Mouse (Mus musculus) layer of hippocampus, adult 2 months (tissue): ENCODE results near the gene Shroom4. TPM values are rescaled to one million over a fixed set of nuclear protein-coding genes. Genes with fewer than 3 reads are reported as not detected.

Source experiments
- DNase-seq, 2 experiments: peaks; one replicate each; pipeline ENCODE4 v3.0.0; 2022; ENCODE audit warnings: low spot score in 2 of 2
- H3K27ac ChIP-seq: fragments of 200-600 bp; 2 replicates; pipeline ENCODE4 v1.8.1; 2022
- H3K4me3 ChIP-seq: fragments of 200-600 bp; 2 replicates; pipeline ENCODE4 v1.8.1; 2022; ENCODE audit warnings: mild to moderate bottlenecking
- CTCF ChIP-seq: fragments of 200-600 bp; conservative IDR thresholded peaks from 2 replicates; pipeline ENCODE4 v1.8.1; 2022; ENCODE audit warnings: antibody characterized with exemption, mild to moderate bottlenecking, moderate library complexity
- total RNA-seq, 2 experiments: library from RNA; stranded (reverse); gene quantifications; 2 replicates each; pipeline ENCODE4 v1.2.3; 2021

Gene Shroom4
- total RNA-seq, 2 experiments from 2014 or later: 4.5 to 5.3 TPM

DNA sequence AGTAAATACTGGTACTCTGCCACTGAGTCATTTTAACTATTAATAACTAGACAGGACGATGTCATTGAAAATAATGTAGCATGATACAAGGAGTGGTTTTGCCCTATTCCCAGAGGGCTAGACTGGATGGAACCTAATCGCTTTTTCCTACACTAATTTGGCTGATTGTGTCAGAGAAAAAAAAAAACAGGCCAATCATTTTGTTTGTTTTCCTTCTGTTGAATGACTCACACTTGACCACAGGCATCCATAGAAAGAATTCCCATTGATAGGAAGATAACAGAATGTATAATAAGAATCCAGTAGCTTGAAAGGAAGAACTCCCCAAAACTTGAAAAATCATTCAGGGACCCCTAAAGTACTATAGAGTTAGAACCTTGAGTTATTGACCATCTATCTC is 137.0 kb downstream of the Shroom4 start:
- Histone ChIP-seq H3K27ac (no peak overlapping the region), H3K4me3 (no peak overlapping the region)
- DNase-seq: no peak
- TF ChIP-seq CTCF: no peak

DNA sequence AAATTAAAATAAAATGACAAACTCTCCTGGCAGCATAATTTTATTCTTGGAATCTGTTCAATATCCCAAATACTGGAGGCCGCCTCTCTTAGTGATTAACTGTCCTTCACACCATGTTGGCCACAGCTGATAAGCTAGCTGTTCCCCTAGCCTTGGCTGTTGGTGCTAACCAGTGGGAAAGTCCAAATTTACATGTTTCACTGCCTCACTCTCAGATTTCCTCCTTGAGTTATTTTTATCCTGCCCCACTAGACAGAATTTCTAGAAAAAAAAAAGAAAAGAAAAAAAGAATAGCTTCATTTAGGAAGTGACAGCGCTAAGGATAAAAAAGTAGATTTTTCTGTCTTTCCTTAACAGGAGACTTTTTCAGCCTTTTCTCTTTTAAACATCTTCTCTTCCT is 138.0 kb downstream of the Shroom4 start:
- DNase-seq: no peak
- no peak overlapping the region for H3K27ac ChIP-seq
- H3K4me3 ChIP-seq: no peak overlapping the region
- TF ChIP-seq CTCF: no peak

DNA sequence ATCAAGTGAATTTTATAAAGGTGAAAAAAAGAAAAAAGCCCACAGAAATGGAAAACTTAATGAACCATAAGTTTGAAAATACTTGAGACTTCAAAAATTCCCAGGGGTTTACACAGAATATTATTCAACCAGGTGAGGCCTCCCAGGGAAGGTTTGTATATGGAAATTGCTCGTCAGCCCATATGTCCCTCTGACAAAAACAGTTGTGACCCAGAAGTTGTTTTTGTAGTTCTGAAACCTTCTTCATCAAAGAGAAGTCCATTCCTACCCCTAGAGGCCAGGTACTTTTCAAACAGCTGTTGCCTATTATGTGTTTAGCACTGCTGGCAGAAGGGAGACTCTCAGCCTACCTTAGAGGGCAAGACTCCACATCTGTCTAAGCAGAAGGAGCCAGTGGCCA is 165.4 kb downstream of the Shroom4 start:
- Histone ChIP-seq H3K27ac (no peak overlapping the region), H3K4me3 (no peak overlapping the region)
- DNase-seq: no peak
- no peak for TF ChIP-seq CTCF

DNA sequence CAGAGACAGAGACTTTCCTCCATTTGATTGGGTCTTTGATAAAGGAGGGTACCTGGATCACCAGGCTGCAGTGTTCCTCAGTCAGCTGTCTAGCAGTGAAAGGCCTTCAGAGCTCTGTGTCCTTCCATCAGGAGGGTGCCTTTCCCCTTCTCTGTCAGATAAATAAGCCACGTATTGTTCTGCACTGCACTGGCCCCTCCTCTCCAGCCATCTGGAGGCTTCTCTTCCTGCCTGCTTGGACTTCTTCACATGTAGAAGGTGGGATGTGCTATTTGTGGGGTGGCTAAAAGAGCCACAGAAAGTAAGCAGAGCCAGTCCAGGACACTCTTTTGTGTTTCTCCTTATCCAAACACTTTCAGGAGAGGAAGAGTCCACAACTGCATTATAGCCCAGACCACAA is 174.9 kb downstream of the Shroom4 start:
- Histone ChIP-seq H3K4me3 (no peak overlapping the region), H3K27ac (no peak overlapping the region)
- TF ChIP-seq CTCF: no peak
- no peak for DNase-seq

DNA sequence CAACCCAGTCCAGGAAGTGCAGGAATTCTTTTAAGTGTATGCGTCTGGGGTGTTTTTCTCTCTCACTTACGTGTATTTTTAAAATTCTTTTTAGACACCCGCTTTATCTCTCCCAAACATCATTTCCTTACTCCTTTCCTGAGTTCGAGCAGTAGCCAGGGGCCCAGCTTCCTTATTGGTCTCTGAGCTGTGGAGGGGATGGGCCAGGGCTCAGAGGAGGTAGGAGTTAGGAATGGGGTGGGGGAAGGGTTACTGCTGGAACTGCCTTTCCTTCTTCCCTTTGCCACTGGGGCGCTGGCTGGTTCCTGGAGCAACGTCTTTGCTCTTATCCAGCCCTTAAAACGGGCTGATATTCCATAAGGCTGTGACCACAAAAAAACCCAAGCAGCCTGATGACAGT is 177.3 kb downstream of the Shroom4 start:
- H3K4me3 ChIP-seq: no peak overlapping the region
- DNase-seq: no peak
- H3K27ac ChIP-seq: peak overlapping the region; percentile 23; the same call in 1 of the 2 replicates
- no peak for TF ChIP-seq CTCF

DNA sequence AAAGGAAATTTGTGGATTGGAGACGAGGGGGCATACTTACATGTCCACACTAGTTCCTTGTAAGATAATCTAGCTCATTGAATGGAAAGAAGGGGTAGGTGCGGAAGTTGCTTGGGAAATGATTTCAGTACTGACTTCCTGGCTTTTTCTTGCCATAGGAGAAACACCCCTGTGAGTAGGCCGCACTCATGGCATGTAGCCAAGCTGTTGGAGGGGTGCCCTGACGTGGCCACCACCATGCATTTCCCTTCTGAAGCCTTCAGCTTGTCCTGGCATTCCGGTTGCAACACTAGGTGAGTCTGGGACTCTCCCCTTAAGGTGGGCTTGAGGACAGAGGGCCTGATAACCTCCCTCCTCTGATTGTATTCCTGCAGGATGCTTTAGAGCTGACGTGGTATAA is 181.0 kb downstream of the Shroom4 start:
- TF ChIP-seq CTCF: no peak
- no peak for DNase-seq

DNA sequence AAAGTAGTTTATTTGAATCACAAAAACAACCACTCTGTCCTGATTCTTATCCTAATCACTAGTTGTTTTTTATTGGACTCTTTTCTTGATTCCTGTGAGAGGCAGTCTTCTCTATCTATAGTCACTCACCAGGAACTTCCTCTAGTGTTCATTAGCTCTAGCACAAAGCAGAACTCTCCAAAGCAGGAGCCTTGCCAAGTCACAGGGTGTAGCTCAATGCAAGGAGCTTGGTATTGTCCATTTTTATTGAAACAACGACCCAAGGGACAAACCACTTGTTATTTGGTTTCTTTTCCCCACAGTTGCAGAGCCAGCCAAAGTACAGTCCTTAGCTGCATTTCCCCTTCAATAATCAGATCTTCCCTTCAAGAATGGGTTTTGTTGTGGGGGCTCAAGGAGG is 181.5 kb downstream of the Shroom4 start:
- Histone ChIP-seq H3K4me3 (no peak overlapping the region), H3K27ac (no peak overlapping the region)
- TF ChIP-seq CTCF: no peak
- no peak for DNase-seq

More for the DNA sequence above, 181.0 kb downstream of the Shroom4 start:
- Histone ChIP-seq H3K4me3 (no peak overlapping the region), H3K27ac (no peak overlapping the region)

DNA sequence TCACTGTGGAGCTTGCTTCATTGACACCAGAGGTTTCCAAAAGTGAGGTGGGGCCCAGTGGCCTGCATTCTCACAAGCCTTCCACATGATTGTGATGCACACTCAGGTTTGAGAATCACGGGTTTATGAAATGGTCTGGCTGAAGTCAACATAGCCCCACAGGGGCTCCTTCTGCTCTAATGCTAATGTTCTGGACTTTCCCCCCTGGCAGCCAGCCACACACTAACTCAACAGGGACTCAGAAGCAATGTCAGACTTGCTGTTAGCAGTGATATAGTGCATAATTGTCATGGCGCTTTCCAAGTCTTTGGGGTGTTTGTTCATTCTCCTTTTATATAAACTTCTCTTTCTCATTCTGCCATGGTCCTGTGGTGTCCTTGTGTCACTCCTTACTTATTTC is 183.0 kb downstream of the Shroom4 start:
- no peak for TF ChIP-seq CTCF

DNA sequence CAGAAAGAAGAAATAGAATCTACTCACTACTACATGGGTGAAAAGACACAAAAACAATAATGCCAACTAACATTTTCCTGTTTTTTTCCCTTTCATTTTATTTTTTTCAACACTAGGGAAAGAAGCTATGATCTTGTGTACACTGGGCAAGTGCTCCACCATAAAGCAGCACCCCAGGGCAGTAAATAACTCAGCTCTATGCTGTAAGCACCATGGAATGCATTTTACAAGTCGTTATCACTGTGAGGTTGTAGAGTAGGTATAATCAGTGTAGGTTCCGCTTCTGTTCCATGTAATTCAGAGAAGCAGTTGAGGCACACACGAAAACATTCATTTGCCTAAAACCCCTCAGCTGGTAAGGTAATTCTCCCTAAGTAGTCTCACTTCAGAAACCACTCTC is 194.5 kb downstream of the Shroom4 start:
- Histone ChIP-seq H3K4me3 (no peak overlapping the region), H3K27ac (no peak overlapping the region)
- no peak for TF ChIP-seq CTCF
- no peak for DNase-seq

More for the DNA sequence above, 183.0 kb downstream of the Shroom4 start:
- Histone ChIP-seq H3K27ac (no peak overlapping the region), H3K4me3 (no peak overlapping the region)
- no peak for DNase-seq

DNA sequence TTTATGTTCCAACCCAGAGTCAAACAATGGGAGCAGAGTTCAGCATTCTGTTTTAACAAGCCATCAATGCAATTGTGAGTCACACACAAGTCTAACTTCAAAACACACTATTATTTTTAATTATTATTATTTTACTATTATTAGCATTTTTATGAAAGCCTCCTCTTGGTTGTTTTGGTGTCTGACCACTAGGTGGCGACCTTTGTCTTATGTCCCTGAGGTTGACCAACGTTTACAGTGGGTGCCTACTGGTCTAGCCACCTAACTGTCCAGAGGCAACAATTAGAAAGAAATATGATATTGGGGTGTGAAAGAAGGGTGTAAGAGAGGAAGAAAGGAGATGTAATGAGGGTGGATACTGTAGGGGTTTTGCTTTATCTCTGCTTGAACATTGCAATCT is 254.4 kb downstream of the Shroom4 start:
- H3K4me3 ChIP-seq: no peak overlapping the region
- peak; percentile 77 for TF ChIP-seq CTCF
- peak in 1 of 2 experiments; percentile 9 for DNase-seq
- no peak overlapping the region for H3K27ac ChIP-seq

DNA sequence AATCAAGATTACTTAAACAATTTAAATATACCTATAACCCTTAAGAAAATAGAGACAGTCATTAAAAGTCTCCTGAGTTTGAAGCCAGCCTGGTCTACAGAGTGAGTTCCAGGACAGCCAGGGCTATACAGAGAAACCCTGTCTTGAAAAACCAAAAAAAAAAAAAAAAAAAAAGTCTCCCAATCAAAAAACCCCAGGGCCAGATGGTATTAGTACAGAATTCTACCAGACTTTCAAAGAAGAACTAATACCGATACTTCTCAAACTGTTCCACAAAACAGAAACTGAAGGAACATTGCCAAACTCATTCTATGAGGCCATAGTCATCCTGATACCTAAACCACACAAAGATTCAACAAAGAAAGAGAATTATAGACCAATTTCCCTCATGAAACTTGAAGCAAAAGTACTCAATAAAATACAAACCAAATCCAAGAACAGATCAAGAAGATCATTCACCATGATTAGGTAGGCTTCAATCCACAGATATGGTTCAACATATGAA is 259.2 kb downstream of the Shroom4 start:
- DNase-seq: no peak
- no peak overlapping the region for H3K4me3 ChIP-seq
- no peak for TF ChIP-seq CTCF
- no peak overlapping the region for H3K27ac ChIP-seq

Other genes starting within 250 kb of the Shroom4 start
- gene Nudt10, start 226.8 kb upstream of the Shroom4 start, total RNA-seq: 10 to 100 TPM; 25.7 to 31.4 TPM
- gene Bmp15, start 79.1 kb upstream of the Shroom4 start, total RNA-seq: not detected